Mouse (Mus musculus) myocyte (in vitro differentiated cells): ENCODE results near the gene Scarb1.

Experiments used
- CEBPB ChIP-seq: IDR thresholded peaks from 2 replicates; pipeline ENCODE4 v1.6.1; 2011; ENCODE audit warnings: mild to moderate bottlenecking, moderate library complexity; ENCODE audit not compliant: poor library complexity, insufficient read depth, severe bottlenecking
- E2F4 ChIP-seq: IDR thresholded peaks from one replicate; pipeline ENCODE4 v1.6.1; 2011; ENCODE audit warnings: mild to moderate bottlenecking, control low read depth, moderate library complexity; ENCODE audit not compliant: insufficient read depth
- MAX ChIP-seq: IDR thresholded peaks from one replicate; pipeline ENCODE4 v1.6.1; 2011; ENCODE audit warnings: low read depth, mild to moderate bottlenecking, control low read depth
- MYOD1 ChIP-seq, 3 experiments: IDR thresholded peaks; one replicate each; pipeline ENCODE4 v1.6.1; 2011; ENCODE audit warnings: control low read depth in 2 of 3, low read depth in 2 of 3, mild to moderate bottlenecking in 2 of 3, moderate library complexity in 1 of 3; ENCODE audit not compliant: insufficient read length in 2 of 3, control insufficient read depth in 1 of 3
- MYOG ChIP-seq, 3 experiments: IDR thresholded peaks; one replicate each; pipeline ENCODE4 v1.6.1; 2011; ENCODE audit warnings: control low read depth in 2 of 3, low read depth in 2 of 3, mild to moderate bottlenecking in 2 of 3; ENCODE audit not compliant: insufficient read length in 2 of 3, control insufficient read depth in 1 of 3, insufficient read depth in 1 of 3
- POLR2A ChIP-seq: IDR thresholded peaks from one replicate; pipeline ENCODE4 v1.6.1; 2011; ENCODE audit warnings: low read depth, mild to moderate bottlenecking, control low read depth, moderate library complexity; ENCODE audit not compliant: insufficient read length
- POLR2AphosphoS2 ChIP-seq: IDR thresholded peaks from one replicate; pipeline ENCODE4 v1.6.1; 2011; ENCODE audit warnings: low read depth, control low read depth; ENCODE audit not compliant: insufficient read length
- SRF ChIP-seq: IDR thresholded peaks from one replicate; pipeline ENCODE4 v1.6.1; 2011; ENCODE audit warnings: low read depth; ENCODE audit not compliant: control insufficient read depth, insufficient read length
- TCF12 ChIP-seq: IDR thresholded peaks from one replicate; pipeline ENCODE4 v1.6.1; 2011; ENCODE audit warnings: mild to moderate bottlenecking, control low read depth; ENCODE audit not compliant: poor library complexity, insufficient read depth, severe bottlenecking
- TCF3 ChIP-seq: IDR thresholded peaks from one replicate; pipeline ENCODE4 v1.6.1; 2011; ENCODE audit warnings: low read depth, control low read depth; ENCODE audit not compliant: insufficient read length
- USF1 ChIP-seq: IDR thresholded peaks from one replicate; pipeline ENCODE4 v1.6.1; 2011; ENCODE audit warnings: low read depth, mild to moderate bottlenecking, control low read depth, moderate library complexity

DNA sequence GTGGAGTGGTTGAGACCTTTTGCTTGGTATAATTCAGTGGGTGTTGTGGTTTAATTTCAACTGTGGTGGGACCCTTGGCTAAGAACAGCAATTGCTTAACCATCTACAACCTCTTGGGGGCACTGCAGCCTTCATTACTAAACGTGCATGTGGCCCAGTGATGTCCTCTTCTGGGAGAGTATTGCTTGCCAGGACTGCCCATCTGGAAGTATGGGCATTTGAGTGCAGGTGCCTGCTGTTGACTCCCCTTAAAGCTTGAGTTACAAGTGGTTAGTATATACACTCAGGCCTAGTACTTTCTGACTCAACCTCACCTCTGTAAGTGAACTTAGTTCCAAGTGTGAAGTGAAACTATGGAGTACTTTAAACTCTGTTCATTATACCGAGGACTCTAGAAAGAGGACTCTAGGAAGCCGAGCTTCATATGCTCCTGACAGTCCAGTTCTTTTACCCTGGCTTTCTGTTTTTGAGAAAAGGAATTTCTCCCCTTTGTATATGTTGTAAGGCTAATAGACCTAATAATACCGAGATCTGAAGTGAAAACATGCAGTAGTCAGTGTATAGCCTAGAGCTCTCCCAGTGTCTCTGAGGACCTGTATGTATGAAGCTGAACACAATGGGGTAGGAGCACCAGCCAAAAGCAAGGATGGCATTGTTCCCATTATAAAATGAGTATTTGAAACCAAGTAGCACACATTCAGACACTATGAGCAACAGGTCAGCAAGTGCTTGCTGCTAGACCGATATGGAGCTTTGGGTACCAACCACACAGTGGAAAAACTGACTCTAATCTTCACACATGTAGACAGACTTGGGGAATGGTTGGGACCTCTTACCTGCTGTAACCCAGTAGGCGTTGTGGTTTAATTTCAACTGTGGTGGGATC, 42.0 kb upstream of the Scarb1 start:
- TF ChIP-seq MAX (no peak), POLR2A (peak; percentile 74), USF1 (no peak), E2F4 (no peak), MYOD1 (IDR thresholded peaks at IDR 0.05; ENCODE audit: control insufficient read depth in 1 of 3, insufficient read length in 2 of 3, low read depth in 2 of 3) (no peak), TCF12 (no peak), MYOG (IDR thresholded peaks at IDR 0.05; ENCODE audit: control insufficient read depth in 1 of 3, insufficient read depth in 1 of 3, insufficient read length in 2 of 3, low read depth in 2 of 3) (no peak), POLR2AphosphoS2 (peak; percentile 100), TCF3 (no peak), CEBPB (0 out of 2 replicates have a peak, but pooled peaks have one; percentile 31), SRF (no peak)
